Mouse (Mus musculus): Measurements from ENCODE around the gene Tspan5. TPM values are rescaled to one million over a fixed set of nuclear protein-coding genes. Genes with fewer than 3 reads are reported as not detected.

Tspan5 gene
- total RNA-seq, 1 experiment from 2014 or later: 20.4 TPM

- no peak for ATAC-seq (ENCODE audit: extremely low read depth, insufficient number of reproducible peaks, low FRiP score, poor library complexity, severe bottlenecking)
These were observed 151.5 kb downstream of the Tspan5 start for GRCm38 (mm10) chr3:138893520-138893919.

GRCm38 (mm10) chr3:138897500-138897899, 155.5 kb downstream of the Tspan5 start:
- no peak for ATAC-seq (ENCODE audit: extremely low read depth, insufficient number of reproducible peaks, low FRiP score, poor library complexity, severe bottlenecking)

GRCm38 (mm10) chr3:138898055-138898454, 156.1 kb downstream of the Tspan5 start:
- no peak for ATAC-seq (ENCODE audit: extremely low read depth, insufficient number of reproducible peaks, low FRiP score, poor library complexity, severe bottlenecking)

GRCm38 (mm10) chr3:138900571-138901141, 158.7 kb downstream of the Tspan5 start:
- no peak for ATAC-seq (ENCODE audit: extremely low read depth, insufficient number of reproducible peaks, low FRiP score, poor library complexity, severe bottlenecking)

GRCm38 (mm10) chr3:138905678-138906077, 163.7 kb downstream of the Tspan5 start:
- no peak for ATAC-seq (ENCODE audit: extremely low read depth, insufficient number of reproducible peaks, low FRiP score, poor library complexity, severe bottlenecking)

GRCm38 (mm10) chr3:138906112-138906880, 164.3 kb downstream of the Tspan5 start:
- peak; percentile 29; the same call in 1 of the 2 replicates for ATAC-seq (ENCODE audit: extremely low read depth, insufficient number of reproducible peaks, low FRiP score, poor library complexity, severe bottlenecking)

- ATAC-seq (ENCODE audit: extremely low read depth, insufficient number of reproducible peaks, low FRiP score, poor library complexity, severe bottlenecking): no peak
These were observed 167.3 kb downstream of the Tspan5 start for GRCm38 (mm10) chr3:138909313-138909712.

GRCm38 (mm10) chr3:138912504-138912903, 170.5 kb downstream of the Tspan5 start:
- ATAC-seq (ENCODE audit: extremely low read depth, insufficient number of reproducible peaks, low FRiP score, poor library complexity, severe bottlenecking): no peak

GRCm38 (mm10) chr3:138914626-138915288, 172.8 kb downstream of the Tspan5 start:
- ATAC-seq (ENCODE audit: extremely low read depth, insufficient number of reproducible peaks, low FRiP score, poor library complexity, severe bottlenecking): no peak

- no peak for ATAC-seq (ENCODE audit: extremely low read depth, insufficient number of reproducible peaks, low FRiP score, poor library complexity, severe bottlenecking)
These were observed 174.6 kb downstream of the Tspan5 start for GRCm38 (mm10) chr3:138916591-138916990.

- ATAC-seq (ENCODE audit: extremely low read depth, insufficient number of reproducible peaks, low FRiP score, poor library complexity, severe bottlenecking): no peak
These were observed 175.0 kb downstream of the Tspan5 start for GRCm38 (mm10) chr3:138917016-138917415.

GRCm38 (mm10) chr3:138918241-138918640, 176.2 kb downstream of the Tspan5 start:
- no peak for ATAC-seq (ENCODE audit: extremely low read depth, insufficient number of reproducible peaks, low FRiP score, poor library complexity, severe bottlenecking)

GRCm38 (mm10) chr3:138926161-138926560, 184.2 kb downstream of the Tspan5 start:
- ATAC-seq (ENCODE audit: extremely low read depth, insufficient number of reproducible peaks, low FRiP score, poor library complexity, severe bottlenecking): no peak

- ATAC-seq (ENCODE audit: extremely low read depth, insufficient number of reproducible peaks, low FRiP score, poor library complexity, severe bottlenecking): no peak
These were observed 185.4 kb downstream of the Tspan5 start for GRCm38 (mm10) chr3:138927437-138927836.

GRCm38 (mm10) chr3:138936780-138937179, 194.8 kb downstream of the Tspan5 start:
- ATAC-seq (ENCODE audit: extremely low read depth, insufficient number of reproducible peaks, low FRiP score, poor library complexity, severe bottlenecking): no peak

GRCm38 (mm10) chr3:138937241-138937640, 195.2 kb downstream of the Tspan5 start:
- no peak for ATAC-seq (ENCODE audit: extremely low read depth, insufficient number of reproducible peaks, low FRiP score, poor library complexity, severe bottlenecking)

GRCm38 (mm10) chr3:138941604-138942003, 199.6 kb downstream of the Tspan5 start:
- no peak for ATAC-seq (ENCODE audit: extremely low read depth, insufficient number of reproducible peaks, low FRiP score, poor library complexity, severe bottlenecking)

- ATAC-seq (ENCODE audit: extremely low read depth, insufficient number of reproducible peaks, low FRiP score, poor library complexity, severe bottlenecking): no peak
These were observed 203.5 kb downstream of the Tspan5 start for GRCm38 (mm10) chr3:138945516-138945915.

- no peak for ATAC-seq (ENCODE audit: extremely low read depth, insufficient number of reproducible peaks, low FRiP score, poor library complexity, severe bottlenecking)
These were observed 207.1 kb downstream of the Tspan5 start for GRCm38 (mm10) chr3:138949081-138949480.

- no peak for ATAC-seq (ENCODE audit: extremely low read depth, insufficient number of reproducible peaks, low FRiP score, poor library complexity, severe bottlenecking)
These were observed 213.2 kb downstream of the Tspan5 start for GRCm38 (mm10) chr3:138955220-138955619.
